Mouse (Mus musculus) right cerebral cortex, adult 2 months (tissue): Measurements from ENCODE around the gene Rexo1.
A peak's percentile ranks its signal among the peaks of the same experiment; 100 is the strongest.
"Not testable (repeated sequence)": the region's sequence is repeated elsewhere in the genome, so short reads cannot be mapped to it uniquely, and the experiment has no call there.

Source experiments
- DNase-seq, 2 experiments: peaks; one replicate each; pipeline ENCODE4 v3.0.0; 2021 to 2022; ENCODE audit warnings: low spot score in 2 of 2

The Rexo1 gene

GRCm38 (mm10) chr10:80561116-80561944 is at the start of gene Rexo1:
Gene Rexo1, minus strand, starts transcription at chr10:80561560.
- DNase-seq = peak; percentile 96 to 98

- DNase-seq = peak; percentile 32 to 39
These were observed 49.7 kb upstream of the Rexo1 start for GRCm38 (mm10) chr10:80611024-80611423.

GRCm38 (mm10) chr10:80610116-80610785 is 48.9 kb upstream of the Rexo1 start:
- no peak for DNase-seq

DNA sequence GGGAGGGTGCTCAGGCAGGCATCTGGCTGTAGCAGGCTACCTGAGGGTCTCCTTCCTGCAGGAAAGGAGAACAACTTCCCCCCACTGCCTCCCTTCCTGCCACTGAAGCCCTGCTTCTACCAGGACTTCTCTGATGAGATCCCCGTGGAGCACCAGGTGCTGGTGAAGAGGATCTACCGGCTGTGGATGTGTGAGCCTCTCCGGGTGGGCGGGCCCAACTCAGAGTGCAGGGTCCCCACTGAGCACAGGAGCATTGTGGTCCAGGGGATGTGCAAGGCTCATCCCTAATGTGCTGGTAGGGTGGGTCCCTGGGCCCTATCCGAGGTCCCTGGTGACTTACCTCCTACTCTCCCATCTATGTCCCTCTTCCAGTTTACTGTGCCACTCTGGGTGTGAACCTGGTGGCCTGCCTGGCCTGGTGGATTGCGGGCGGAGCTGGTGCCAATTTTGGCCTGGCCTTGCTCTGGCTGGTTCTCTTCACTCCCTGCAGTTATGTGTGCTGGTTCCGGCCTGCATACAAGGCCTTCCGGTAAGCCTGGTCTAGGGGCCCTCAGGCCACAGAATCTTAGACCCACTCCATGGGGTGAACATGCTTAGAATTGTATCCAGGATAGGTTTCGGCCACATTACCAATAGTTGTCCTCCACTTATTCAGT is 48.0 kb upstream of the Rexo1 start:
- DNase-seq = no peak

GRCm38 (mm10) chr10:80608435-80608834 is 47.1 kb upstream of the Rexo1 start:
- DNase-seq = no peak

GRCm38 (mm10) chr10:80606737-80607350 is 45.5 kb upstream of the Rexo1 start:
- no peak for DNase-seq

DNA sequence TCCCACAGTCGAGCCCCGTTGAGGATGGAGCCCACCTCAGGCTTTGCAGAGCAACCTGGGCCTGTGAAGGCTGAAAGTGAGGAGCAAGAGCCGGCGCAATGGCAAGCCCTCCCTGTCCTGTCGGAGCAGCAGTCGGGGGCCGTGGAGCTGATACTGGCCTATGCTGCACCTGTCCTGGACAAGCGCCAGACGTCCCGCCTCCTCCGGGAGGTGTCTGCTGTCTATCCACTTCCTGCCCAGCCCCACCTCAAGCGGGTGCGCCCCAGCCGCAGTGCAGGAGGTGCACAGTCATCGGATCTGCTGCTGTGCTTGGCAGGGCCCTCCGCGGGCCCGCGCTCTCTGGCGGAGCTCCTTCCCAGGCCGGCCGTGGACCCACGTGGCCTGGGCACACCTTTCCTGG is 44.9 kb upstream of the Rexo1 start:
- DNase-seq = no peak

GRCm38 (mm10) chr10:80605721-80606120 is 44.4 kb upstream of the Rexo1 start, which contains the start of gene Gm49322:
Gene Gm49322, plus strand, starts transcription at chr10:80606021.
- DNase-seq = not testable (repeated sequence)

GRCm38 (mm10) chr10:80604988-80605387 is 43.6 kb upstream of the Rexo1 start:
- no peak for DNase-seq

DNA sequence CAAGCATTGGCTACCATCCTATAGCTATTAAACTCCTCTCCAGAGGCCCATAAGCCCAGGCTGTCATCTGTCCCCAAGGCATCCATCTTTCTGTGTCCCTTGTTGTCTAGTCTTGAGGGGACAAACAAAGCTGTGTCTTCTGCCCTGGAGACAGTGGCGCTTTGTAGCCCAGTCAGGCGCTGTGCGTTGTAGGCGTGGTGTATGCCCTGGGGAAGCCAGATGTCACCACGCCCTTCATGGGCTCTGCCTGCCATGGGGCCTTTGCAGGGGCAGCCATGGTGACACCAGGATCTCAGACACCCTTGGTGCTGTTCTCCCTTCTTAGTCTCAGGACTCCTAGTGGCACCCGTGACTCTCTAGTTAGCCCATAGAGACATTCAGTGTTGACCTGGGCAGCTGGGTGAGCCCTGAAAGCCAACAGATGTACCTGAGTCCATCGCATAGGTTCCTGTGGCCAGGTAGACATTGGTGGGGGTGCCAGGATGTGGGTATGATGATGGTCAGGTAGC is 42.7 kb upstream of the Rexo1 start:
- no peak for DNase-seq

GRCm38 (mm10) chr10:80603364-80603763 is 42.0 kb upstream of the Rexo1 start:
- DNase-seq = no peak

GRCm38 (mm10) chr10:80602698-80603325 is 41.5 kb upstream of the Rexo1 start, which contains the start of the genes Scamp4 and Adat3:
Gene Scamp4, plus strand, starts transcription at chr10:80602872.
Gene Adat3, plus strand, starts transcription at chr10:80602880.
- peak; percentile 96 to 98 for DNase-seq

DNA sequence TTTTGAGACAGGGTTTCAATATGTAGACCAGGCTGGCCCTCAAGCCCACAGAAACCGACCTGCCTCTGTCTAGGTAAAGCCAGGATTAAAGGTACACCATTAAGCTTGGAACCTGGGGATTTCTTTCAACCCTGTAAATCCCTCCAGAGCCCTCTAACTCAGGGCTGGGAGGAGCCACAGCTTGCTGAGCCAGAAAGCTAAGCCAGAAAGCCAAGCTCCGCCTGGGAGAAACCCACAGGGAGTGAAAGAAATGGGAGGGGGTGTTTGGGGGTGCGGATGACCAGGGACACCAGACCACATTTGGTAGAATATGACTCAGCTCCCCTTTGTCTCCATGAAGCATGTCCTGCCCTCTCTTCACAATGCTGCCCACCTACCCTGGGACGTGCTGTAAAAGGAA is 35.0 kb upstream of the Rexo1 start:
- DNase-seq = no peak

DNA sequence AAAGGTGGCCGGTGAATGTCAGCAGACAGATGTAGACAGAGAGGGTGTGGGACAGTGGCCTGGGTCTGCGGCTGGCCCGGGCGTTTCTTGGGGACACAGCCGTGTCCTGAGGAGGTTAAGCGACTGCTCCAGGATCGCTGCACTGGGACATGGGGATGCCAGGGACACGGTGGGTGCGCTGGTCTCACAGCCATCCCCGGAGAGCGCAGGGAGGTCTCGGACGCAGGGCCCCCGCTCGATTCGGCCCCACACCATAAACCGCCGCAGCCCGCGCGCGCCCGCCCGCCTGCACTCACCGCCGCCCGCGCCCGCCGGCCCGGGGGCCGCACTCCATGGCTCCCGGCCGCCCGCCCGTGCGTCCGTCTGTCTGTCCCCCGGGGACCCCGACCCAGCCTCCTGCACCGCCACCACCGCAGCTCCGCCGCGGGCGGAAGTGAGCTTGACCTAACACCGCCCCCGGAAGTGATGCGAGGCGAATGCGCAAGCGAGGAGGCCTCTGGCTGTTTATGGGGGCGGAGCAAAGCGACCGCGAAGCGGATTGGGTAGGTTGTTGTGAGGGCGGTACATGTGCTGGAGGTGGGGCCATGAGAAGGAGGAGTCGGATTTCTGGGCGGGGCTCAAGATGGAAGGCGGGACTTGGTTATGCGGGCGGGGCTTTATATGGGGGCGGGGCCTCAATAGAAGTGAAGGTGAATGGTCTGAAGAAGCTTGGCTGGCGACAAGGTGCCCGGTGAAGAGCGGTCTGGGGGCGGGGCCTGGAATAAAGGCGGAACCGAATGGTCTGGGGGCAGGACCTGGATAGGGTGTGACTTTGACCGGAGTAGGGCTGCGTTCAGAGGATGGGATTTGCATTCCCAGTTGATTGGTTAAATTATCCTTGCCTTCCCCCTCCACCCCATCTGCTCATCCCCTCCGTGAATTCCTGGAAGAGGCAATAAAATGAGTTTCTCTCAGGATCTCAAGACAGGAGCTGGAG is 28.8 kb upstream of the Rexo1 start, which contains the start of gene Abhd17a:
Gene Abhd17a, minus strand, starts transcription at position 463 of the 976 bp plus-strand sequence.
- DNase-seq = peak; percentile 89 to 90

GRCm38 (mm10) chr10:80589127-80589878 is 27.9 kb upstream of the Rexo1 start:
- DNase-seq = peak in 1 of 2 experiments; percentile 44

GRCm38 (mm10) chr10:80587305-80587657 is 25.9 kb upstream of the Rexo1 start:
- DNase-seq = no peak

GRCm38 (mm10) chr10:80586407-80587304 is 25.3 kb upstream of the Rexo1 start:
- DNase-seq = no peak

GRCm38 (mm10) chr10:80585581-80585980 is 24.2 kb upstream of the Rexo1 start:
- no peak for DNase-seq
